Mouse (Mus musculus) bone marrow, adult 2 months (tissue): ENCODE measurements around the gene Tbc1d8b. TPM values are rescaled to one million over a fixed set of nuclear protein-coding genes. Genes with fewer than 3 reads are reported as not detected.

Source experiments
- H3K27ac ChIP-seq: fragments of 200-500 bp; 2 replicates; pipeline ENCODE4 v1.5.1; 2012; ENCODE audit warnings: low read depth, mild to moderate bottlenecking, control low read depth, inconsistent platforms, low read length; ENCODE audit not compliant: control insufficient read depth, poor library complexity, insufficient read depth
- H3K4me1 ChIP-seq: fragments of 200-500 bp; 2 replicates; pipeline ENCODE4 v1.6.1; 2011; ENCODE audit warnings: low read length; ENCODE audit not compliant: control insufficient read depth, insufficient read depth
- H3K4me3 ChIP-seq: fragments of 200-500 bp; replicated peaks from 2 replicates; pipeline ENCODE3; 2011; ENCODE audit warnings: mild to moderate bottlenecking, low read depth, low read length, control low read depth; ENCODE audit not compliant: control insufficient read depth
- CTCF ChIP-seq: fragments of 200-500 bp; IDR thresholded peaks from 2 replicates; pipeline ENCODE4 v1.5.1; 2011; ENCODE audit warnings: low read length, control low read depth; ENCODE audit not compliant: control insufficient read depth, insufficient read depth
- POLR2A ChIP-seq: fragments of 200-500 bp; IDR thresholded peaks from 2 replicates; pipeline ENCODE4 v1.6.1; 2011; ENCODE audit warnings: low read depth, mild to moderate bottlenecking, control low read depth, low read length, borderline replicate concordance; ENCODE audit not compliant: control insufficient read depth
- WGBS: fragments of 180-500 bp; shearing (Covaris S2); methylation state at CpG from one replicate; pipeline ENCODE4 v1.1.7; 2018; 5-methylcytosine and 5-hydroxymethylcytosine counted together
- polyA plus RNA-seq: library from polyadenylated mRNA; stranded (reverse); fragments of >200 nt; gene quantifications from 2 replicates; pipeline ENCODE4 v1.2.4, GENCODE M21; 2011; ENCODE audit warnings: low replicate concordance; ENCODE audit not compliant: missing spikeins, insufficient read depth, insufficient read length

Gene Tbc1d8b
- polyA plus RNA-seq, 1 experiment, result 0.50 TPM

DNA sequence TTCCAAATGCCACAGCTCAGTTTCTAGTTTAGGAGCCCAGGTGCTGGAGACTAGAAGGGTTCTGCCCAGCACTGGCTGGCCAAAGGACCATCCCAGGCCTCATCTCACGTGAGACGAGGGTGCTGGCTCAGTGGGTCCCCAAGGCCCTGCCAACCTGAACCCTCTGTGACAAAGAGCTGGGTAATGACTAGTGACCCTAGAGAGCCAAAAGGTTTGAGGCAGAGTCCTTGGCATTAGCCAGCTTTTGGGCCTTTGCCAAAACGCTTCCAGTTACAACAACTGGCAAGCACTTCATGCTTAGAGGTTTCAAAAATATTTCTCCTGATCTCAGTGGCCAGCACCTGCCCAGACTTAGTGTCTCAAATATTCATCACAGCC, 98.2 kb downstream of the Tbc1d8b start:
- Histone ChIP-seq H3K4me1 (no peaks in the 10 kb centered on the region), H3K4me3 (no peak overlapping the region), H3K27ac (no peak overlapping the region)
- 73% methylated on average over 3 of the region's 3 CpGs for WGBS
- TF ChIP-seq CTCF, result no peak
- TF ChIP-seq POLR2A, result no peak

DNA sequence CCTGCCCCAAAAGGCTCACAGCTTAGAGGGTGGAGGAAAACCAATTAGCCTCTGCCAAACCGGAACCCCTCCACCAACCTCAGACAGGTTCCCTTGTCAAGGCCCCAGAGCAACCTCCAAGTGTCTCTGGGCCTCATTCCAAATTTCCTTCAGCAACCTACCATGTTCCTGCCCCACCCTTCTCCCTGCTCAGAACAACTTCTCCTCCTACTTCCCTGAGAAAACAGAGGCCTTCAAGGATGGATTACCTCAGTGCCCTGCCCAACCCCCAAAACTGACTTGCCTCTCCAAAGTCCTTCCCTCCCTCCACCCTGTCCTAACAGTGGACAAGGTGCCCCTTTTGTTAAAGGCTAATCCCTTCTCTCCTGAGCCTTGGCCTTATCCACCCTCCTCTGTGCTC, 101.0 kb downstream of the Tbc1d8b start:
- no peaks in the 10 kb centered on the region for H3K4me1 ChIP-seq
- H3K27ac ChIP-seq, result no peak overlapping the region
- H3K4me3 ChIP-seq, result no peak overlapping the region
- no peak for TF ChIP-seq CTCF
- TF ChIP-seq POLR2A, result no peak
- 13% methylated on average over 1 of the region's 1 CpGs for WGBS

DNA sequence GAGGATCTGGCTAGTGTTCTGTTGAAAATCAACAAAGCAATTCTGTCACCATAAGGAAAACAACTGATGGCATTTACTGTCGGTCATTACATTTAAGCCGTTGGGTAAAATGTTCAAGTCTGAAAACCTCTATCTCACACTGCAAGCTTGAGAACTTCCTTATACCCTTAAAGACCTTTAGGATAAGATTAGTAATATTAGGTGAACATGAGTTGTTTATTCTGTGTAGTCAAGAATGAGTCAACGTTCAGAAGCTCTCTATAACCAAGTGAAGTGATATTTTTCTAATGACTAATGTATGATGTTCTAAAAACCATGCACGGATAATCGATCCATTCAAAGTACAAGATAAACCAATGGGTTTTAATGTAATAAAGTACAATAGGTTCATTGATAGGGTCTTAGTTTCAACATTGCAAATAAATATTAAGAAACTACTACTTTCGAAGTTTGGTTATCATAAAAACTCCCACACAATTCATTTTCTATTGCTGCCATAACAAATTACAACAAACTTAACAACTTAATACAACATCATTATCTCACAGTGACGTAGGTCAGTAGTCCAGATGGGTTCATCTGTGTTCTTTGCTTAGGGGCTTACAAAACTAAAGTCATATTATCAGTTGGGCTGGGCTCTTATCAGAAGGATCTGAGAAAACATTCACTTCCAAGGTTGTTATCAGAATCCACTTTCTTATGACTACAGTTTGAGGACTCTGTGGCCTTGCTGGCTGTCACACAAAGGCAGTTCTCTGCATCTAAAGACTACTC, 109.5 kb downstream of the Tbc1d8b start:
- Histone ChIP-seq H3K27ac (no peak overlapping the region), H3K4me3 (no peak overlapping the region), H3K4me1 (no peaks in the 10 kb centered on the region; the same call in 1 of the 2 replicates)
- WGBS, result 80% methylated on average over 7 of the region's 7 CpGs
- no peak for TF ChIP-seq CTCF
- TF ChIP-seq POLR2A, result no peak

DNA sequence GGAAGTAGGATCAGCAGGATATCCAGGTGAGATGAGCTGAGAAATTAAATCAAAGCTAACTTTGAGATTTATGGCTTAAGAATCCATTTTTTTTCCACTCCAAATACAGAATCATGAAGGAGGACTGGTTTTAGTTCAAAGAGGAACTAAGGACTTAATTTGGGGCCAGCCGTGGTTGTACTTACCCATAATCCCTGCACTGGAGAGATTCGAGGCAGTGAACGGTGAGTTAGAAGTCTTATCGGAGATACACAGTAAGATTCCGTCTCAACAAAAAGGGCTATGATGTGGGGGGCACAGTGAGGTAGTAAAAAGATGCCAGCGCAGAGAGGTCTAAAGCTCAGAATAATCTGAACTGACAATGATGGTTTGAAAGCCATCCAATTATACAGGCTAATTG, 111.2 kb downstream of the Tbc1d8b start:
- H3K4me3 ChIP-seq, result no peak overlapping the region
- TF ChIP-seq POLR2A (no peak), CTCF (no peak)
- 24% methylated on average over 6 of the region's 6 CpGs for WGBS
- H3K4me1 ChIP-seq, result no peaks in the 10 kb centered on the region; the same call in 1 of the 2 replicates
- no peak overlapping the region for H3K27ac ChIP-seq

DNA sequence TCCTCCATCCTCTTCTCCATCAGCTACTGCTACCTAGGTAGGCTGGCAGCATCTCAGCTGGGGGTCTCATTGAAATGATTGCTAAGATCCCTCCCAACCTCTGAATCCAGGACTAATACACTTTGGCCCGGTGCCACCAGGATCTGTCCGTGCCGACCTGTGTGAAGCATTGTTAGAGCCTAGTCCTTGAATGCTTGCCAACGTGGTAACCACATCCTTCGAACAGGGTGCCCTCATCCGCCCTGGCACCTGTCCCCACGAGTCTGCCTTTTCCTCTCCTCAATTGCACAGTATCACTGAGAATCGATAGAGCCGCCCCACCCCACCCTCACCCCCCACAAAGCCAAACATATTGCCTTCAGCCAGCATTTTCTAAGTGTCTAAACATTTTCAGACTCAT, 113.1 kb downstream of the Tbc1d8b start:
- 12% methylated on average over 9 of the region's 9 CpGs for WGBS
- H3K4me3 ChIP-seq, result no peak overlapping the region
- H3K27ac ChIP-seq, result no peak overlapping the region
- no peak for TF ChIP-seq POLR2A
- H3K4me1 ChIP-seq, result no peaks in the 10 kb centered on the region; the same call in 1 of the 2 replicates

DNA sequence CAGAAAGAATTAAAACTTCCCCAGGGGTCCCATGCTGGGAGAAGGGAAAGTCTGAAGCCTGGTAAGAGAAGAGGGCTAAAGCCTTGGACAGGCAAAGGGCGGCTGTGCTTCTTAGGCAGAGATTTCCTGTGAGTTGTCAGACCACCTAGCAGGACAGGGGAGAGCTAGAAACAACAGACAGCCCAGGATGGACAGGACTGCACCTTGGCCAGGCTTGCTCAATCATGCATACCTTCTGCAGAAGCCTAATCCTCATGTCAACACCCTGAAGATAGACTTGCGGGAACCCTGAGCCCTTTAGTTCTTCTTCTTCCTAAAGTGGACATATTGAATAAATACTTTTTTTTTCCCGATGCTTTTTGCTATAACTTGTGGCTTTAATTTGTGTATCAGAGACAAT, 115.2 kb downstream of the Tbc1d8b start:
- TF ChIP-seq CTCF (no peak), POLR2A (no peak)
- 74% methylated on average over 3 of the region's 3 CpGs for WGBS
- no peak overlapping the region for H3K4me3 ChIP-seq
- H3K4me1 ChIP-seq, result no peaks in the 10 kb centered on the region; the same call in 1 of the 2 replicates
- no peak overlapping the region for H3K27ac ChIP-seq

DNA sequence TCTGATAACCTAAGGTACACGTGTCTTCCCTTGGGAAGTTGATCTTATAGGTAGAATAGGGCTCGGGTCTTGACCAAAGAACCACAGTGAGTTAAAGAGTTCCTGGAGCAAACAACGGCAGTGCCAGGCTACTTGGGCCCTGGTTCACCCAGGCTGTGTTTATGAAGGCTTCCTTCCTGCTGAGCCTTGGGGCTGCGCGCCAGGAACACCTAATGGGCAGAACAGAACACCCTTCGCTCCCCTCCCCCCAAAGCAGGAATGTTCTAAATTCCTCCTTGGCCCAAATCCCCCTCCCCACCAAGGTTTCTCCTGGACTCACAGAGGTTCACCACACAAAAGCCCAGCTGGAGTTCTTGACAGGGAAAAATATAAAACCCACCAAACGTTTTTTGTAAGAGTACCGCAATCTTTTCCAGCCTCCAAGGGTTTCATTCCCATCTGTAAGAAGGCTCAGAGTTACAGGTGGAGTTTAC, 115.6 kb downstream of the Tbc1d8b start, which contains the start of gene Cldn2:
Gene Cldn2, plus strand, starts transcription at position 423 of the 473 bp plus-strand sequence.
- no peak within 1 kb of the TSS for H3K27ac ChIP-seq
- TF ChIP-seq POLR2A, result no peak
- no peak for TF ChIP-seq CTCF
- WGBS, result 61% methylated on average over 8 of the region's 8 CpGs
- no peak within 1 kb of the TSS for H3K4me3 ChIP-seq
- H3K4me1 ChIP-seq, result no peaks in the 10 kb centered on the region; the same call in 1 of the 2 replicates

Other genes with a start within 250 kb of the Tbc1d8b start
- 1.6 TPM in 1 of 2 replicates, not detected in the other for gene D330045A20Rik, start 204.6 kb upstream of the Tbc1d8b start, polyA plus RNA-seq
- gene Rnf128, start 121.7 kb upstream of the Tbc1d8b start, polyA plus RNA-seq, result 0.47 and 2.5 TPM in 2 replicates
- 1.6 TPM in 1 of 2 replicates, not detected in the other for gene Gm15013, start 29.5 kb downstream of the Tbc1d8b start, polyA plus RNA-seq
- not detected in 2 replicates for gene Ripply1, start 97.4 kb downstream of the Tbc1d8b start, polyA plus RNA-seq
- gene Cldn2, start 115.8 kb downstream of the Tbc1d8b start, polyA plus RNA-seq, result 1.3 TPM in 1 of 2 replicates, not detected in the other
- gene Morc4, start 186.7 kb downstream of the Tbc1d8b start, polyA plus RNA-seq, result 0.59 and 2.8 TPM in 2 replicates